Mouse (Mus musculus): ENCODE measurements around the gene Il11ra1.
"Not testable (repeated sequence)": the region's sequence is repeated elsewhere in the genome, so short reads cannot be mapped to it uniquely, and the experiment has no call there.

Gene Il11ra1

GRCm38 (mm10) chr4:41755338-41756305 lies 55.8 kb downstream of the Il11ra1 start, which contains the start of gene Sigmar1:
Gene Sigmar1 (minus strand): TSS chr4:41756157.
- DNase-seq, result peak; percentile 99

- DNase-seq, result peak; percentile 95
Measured at GRCm38 (mm10) chr4:41756440-41756839, 56.7 kb downstream of the Il11ra1 start.

GRCm38 (mm10) chr4:41757321-41757720 lies 57.5 kb downstream of the Il11ra1 start:
- DNase-seq, result no peak

GRCm38 (mm10) chr4:41758021-41758420 lies 58.2 kb downstream of the Il11ra1 start:
- DNase-seq, result peak; percentile 94

- DNase-seq, result peak; percentile 88
Measured at GRCm38 (mm10) chr4:41758701-41759100, 58.9 kb downstream of the Il11ra1 start.

- peak; percentile 95 for DNase-seq
Measured at GRCm38 (mm10) chr4:41759206-41759605, 59.4 kb downstream of the Il11ra1 start.

GRCm38 (mm10) chr4:41759656-41760287 lies 60.0 kb downstream of the Il11ra1 start:
- DNase-seq, result peak; percentile 85

- peak; percentile 100 for DNase-seq
Measured at GRCm38 (mm10) chr4:41760288-41760721, 60.5 kb downstream of the Il11ra1 start.

- peak; percentile 94 for DNase-seq
Measured at GRCm38 (mm10) chr4:41760911-41761310, 61.1 kb downstream of the Il11ra1 start.

GRCm38 (mm10) chr4:41761680-41762079 lies 61.9 kb downstream of the Il11ra1 start:
- no peak for DNase-seq

GRCm38 (mm10) chr4:41762099-41762687 lies 62.4 kb downstream of the Il11ra1 start:
- peak; percentile 95 for DNase-seq

- peak; percentile 98 for DNase-seq
Measured at GRCm38 (mm10) chr4:41762688-41763114, 62.9 kb downstream of the Il11ra1 start.

- not testable (repeated sequence) for DNase-seq
Measured at GRCm38 (mm10) chr4:41763176-41763575, 63.4 kb downstream of the Il11ra1 start.

GRCm38 (mm10) chr4:41767301-41767700 lies 67.5 kb downstream of the Il11ra1 start:
- DNase-seq, result peak; percentile 88

GRCm38 (mm10) chr4:41772946-41773345 lies 73.2 kb downstream of the Il11ra1 start:
- peak; percentile 94 for DNase-seq

GRCm38 (mm10) chr4:41773502-41773901 lies 73.7 kb downstream of the Il11ra1 start:
- DNase-seq, result peak; percentile 99

- DNase-seq, result peak; percentile 98
Measured at GRCm38 (mm10) chr4:41774002-41774401, 74.2 kb downstream of the Il11ra1 start, which contains the start of gene Ccl27a. Gene Ccl27a (minus strand): TSS chr4:41774247.

GRCm38 (mm10) chr4:41774506-41774905 lies 74.7 kb downstream of the Il11ra1 start:
- not testable (repeated sequence) for DNase-seq

- DNase-seq, result not testable (repeated sequence)
Measured at GRCm38 (mm10) chr4:41775840-41776239, 76.1 kb downstream of the Il11ra1 start.

- DNase-seq, result peak; percentile 95
Measured at GRCm38 (mm10) chr4:41781271-41781670, 81.5 kb downstream of the Il11ra1 start.

GRCm38 (mm10) chr4:41781748-41782485 lies 82.1 kb downstream of the Il11ra1 start:
- peak; percentile 91 for DNase-seq

- DNase-seq, result peak; percentile 16
Measured at GRCm38 (mm10) chr4:41782711-41783110, 82.9 kb downstream of the Il11ra1 start.

Measured in heart, adult 11 months (tissue).